Comparison of ENCODE assay signal across 8 mouse cellular contexts in genomic region chr8:105685796-105686308, GRCm38 (mm10). TPM values are rescaled to one million over a fixed set of nuclear protein-coding genes. Genes with fewer than 3 reads are reported as not detected.
A peak's percentile ranks its signal among the peaks of the same experiment; 100 is the strongest.
DNase-seq lines count a peak whose midpoint lies in the region; ATAC-seq and TF ChIP-seq lines count a peak whose summit lies in the region.

TSS of gene Carmil2 (plus strand) at chr8:105686274.

- intact Hi-C loops in left cerebral cortex, postnatal 25 days (cut with DNase I) = no loop called here

- no peak within 1 kb of the TSS for H3K9ac ChIP-seq in forebrain, embryonic 16.5 days (replicated peaks; ENCODE audit: low read depth, low read length)
- H3K9ac ChIP-seq in hindbrain, embryonic 15.5 days = no peak within 1 kb of the TSS

- no peaks in the 10 kb centered on the region for H3K27me3 ChIP-seq in forebrain, embryonic 16.5 days (replicated peaks; ENCODE audit: control insufficient read depth, insufficient read depth, low read length)
- H3K27me3 ChIP-seq in hindbrain, embryonic 15.5 days = no peaks in the 10 kb centered on the region

- WGBS in forebrain, embryonic 16.5 days = 12% methylated on average over 26 of the region's 26 CpGs
- 16% methylated on average over 26 of the region's 26 CpGs for WGBS in hindbrain, embryonic 15.5 days

- no peak for TF ChIP-seq POLR2A in bone marrow macrophage, adult 2 months (IDR thresholded peaks at IDR 0.05; ENCODE audit: borderline replicate concordance, low read depth, low read length)

- no peak within 1 kb of the TSS for H3K4me2 ChIP-seq in forebrain, embryonic 16.5 days (ENCODE audit: low read length)
- H3K4me2 ChIP-seq in hindbrain, embryonic 15.5 days = peak within 1 kb of the TSS; percentile 17; the same call in 1 of the 2 replicates

- no peak within 1 kb of the TSS for H3K27ac ChIP-seq in bone marrow macrophage, adult 2 months (ENCODE audit: insufficient read depth, low read depth, low read length)
- no peak within 1 kb of the TSS for H3K27ac ChIP-seq in forebrain, embryonic 16.5 days (ENCODE audit: low read length)
- no peak within 1 kb of the TSS for H3K27ac ChIP-seq in hindbrain, embryonic 15.5 days (replicated peaks)

- TF ChIP-seq CTCF in bone marrow macrophage, adult 2 months (IDR thresholded peaks at IDR 0.05; ENCODE audit: low read depth, low read length) = peak; percentile 45; the same call in 1 of the 2 replicates

- no peaks in the 10 kb centered on the region for H3K9me3 ChIP-seq in forebrain, embryonic 16.5 days (ENCODE audit: control insufficient read depth, low read length)
- H3K9me3 ChIP-seq in hindbrain, embryonic 15.5 days = no peaks in the 10 kb centered on the region

- no peaks in the 10 kb centered on the region for H3K4me1 ChIP-seq in bone marrow macrophage, adult 2 months (ENCODE audit: control insufficient read depth, insufficient read depth, low read length)
- H3K4me1 ChIP-seq in forebrain, embryonic 16.5 days (replicated peaks; ENCODE audit: control insufficient read depth, insufficient read depth, low read length) = no peaks in the 10 kb centered on the region
- 0 out of 2 replicates have a peak, but pooled peaks cover 5% of the 10 kb centered on the region for H3K4me1 ChIP-seq in hindbrain, embryonic 15.5 days (replicated peaks)

- no peak within 1 kb of the TSS for H3K4me3 ChIP-seq in bone marrow macrophage, adult 2 months (ENCODE audit: insufficient read depth, low read length)
- no peak within 1 kb of the TSS for H3K4me3 ChIP-seq in forebrain, embryonic 16.5 days (replicated peaks; ENCODE audit: low read length)
- H3K4me3 ChIP-seq in hindbrain, embryonic 15.5 days = no peak within 1 kb of the TSS

- peak; percentile 57 for ATAC-seq in forebrain, embryonic 16.5 days
- ATAC-seq in hindbrain, embryonic 15.5 days (ENCODE audit: low FRiP score, low read depth) = 0 out of 2 replicates have a peak, but pooled peaks have one; percentile 21
- peak; percentile 88 for ATAC-seq in megakaryocyte progenitor cell, adult 5-6 weeks (replicated peaks; ENCODE audit: poor library complexity)

- no peak for DNase-seq in frontal cortex, adult 2 months (ENCODE audit: extremely low spot score in 1 of 2, low spot score in 1 of 2)
- DNase-seq in frontal cortex, postnatal 10 days (ENCODE audit: low spot score in 2 of 2) = no peak
- DNase-seq in left cerebral cortex, postnatal 25 days (ENCODE audit: low spot score in 2 of 2) = no peak
- DNase-seq in spleen, postnatal 4 days (ENCODE audit: low spot score in 2 of 2) = peak; percentile 84 to 92

- peaks cover 15% of the 10 kb centered on the region for H3K36me3 ChIP-seq in forebrain, embryonic 16.5 days (ENCODE audit: control insufficient read depth, insufficient read depth)
- H3K36me3 ChIP-seq in hindbrain, embryonic 15.5 days = peaks cover 28% of the 10 kb centered on the region

RNA-seq across cellular contexts. Expression of gene Carmil2, which starts in this region (rescaled TPM):
- polyA plus RNA-seq in frontal cortex, adult 2 months (2012; rRNA removed) = 33.6 and 37.2 TPM in 2 replicates
- polyA plus RNA-seq in bone marrow macrophage, adult 2 months (2012; ENCODE audit: insufficient read depth, insufficient read length, missing spikeins) = 0.32 TPM in 1 of 2 replicates, not detected in the other
- polyA plus RNA-seq in forebrain, embryonic 16.5 days (2015; fragmentation: Nextera tagmentation; extraction: Ambion mirVana) = 9.5 and 12.7 TPM in 2 replicates
- 23.5 and 28.7 TPM in 2 replicates for polyA plus RNA-seq in hindbrain, embryonic 15.5 days (2015; fragmentation: Nextera tagmentation; extraction: Ambion mirVana)
- total RNA-seq in left cerebral cortex, postnatal 25 days (2021) = 10 to 100 TPM; 58.0 to 61.9 TPM
- 2.2 and 3.4 TPM in 2 replicates for total RNA-seq in megakaryocyte progenitor cell, adult 5-6 weeks (2015)
- 2.0 and 2.2 TPM in 2 replicates for total RNA-seq in megakaryocyte progenitor cell, adult 5-6 weeks (2017)

Comparison
In these comparisons a context has a peak if more than half of its experiments do, and no peak if none do; other contexts are left out.
1. RNA of gene Carmil2 (total RNA-seq): 58.0 to 61.9 TPM in left cerebral cortex, postnatal 25 days; 2.0 to 3.4 TPM in megakaryocyte progenitor cell, adult 5-6 weeks; every median in the first group is over 10 times any median in the second.
2. DNase-seq: peak in spleen, postnatal 4 days (2 of 2); none in frontal cortex, adult 2 months (0 of 2), frontal cortex, postnatal 10 days (0 of 2) and left cerebral cortex, postnatal 25 days (0 of 2).
3. ATAC-seq: peak in every context shown above with its lines; median percentile 88 in megakaryocyte progenitor cell, adult 5-6 weeks; 57 in forebrain, embryonic 16.5 days; 21 in hindbrain, embryonic 15.5 days.